Mouse (Mus musculus): ENCODE results near the gene Kat6b. TPM values are rescaled to one million over a fixed set of nuclear protein-coding genes. Genes with fewer than 3 reads are reported as not detected.

Gene Kat6b
- polyA plus RNA-seq, 1 experiment from 2014 or later: 1.5 TPM

- Histone ChIP-seq H3K27me3 (no peaks in the 10 kb centered on the region), H3K36me3 (replicated peaks) (no peaks in the 10 kb centered on the region), H3K4me1 (replicated peaks) (peaks cover 36% of the 10 kb centered on the region), H3K9me3 (replicated peaks) (no peaks in the 10 kb centered on the region), H3K4me3 (replicated peaks) (no peak overlapping the region), H3K4me2 (peak overlapping the region; percentile 39; the same call in 1 of the 2 replicates), H3K27ac (replicated peaks) (no peak overlapping the region), H3K9ac (no peak overlapping the region)
- ATAC-seq (ENCODE audit: insufficient read depth): no peak
- WGBS (ENCODE audit: insufficient replicate concordance): 62% methylated on average over 5 of the region's 5 CpGs
These were observed 118.9 kb downstream of the Kat6b start for GRCm38 (mm10) chr14:21600174-21600566.

- peaks cover 36% of the 10 kb centered on the region for H3K4me1 ChIP-seq (replicated peaks)
- no peaks in the 10 kb centered on the region for H3K27me3 ChIP-seq
- no peak overlapping the region for H3K9ac ChIP-seq
- WGBS (ENCODE audit: insufficient replicate concordance): 33% methylated on average over 1 of the region's 1 CpGs
- H3K4me3 ChIP-seq (replicated peaks): no peak overlapping the region
- no peak overlapping the region for H3K27ac ChIP-seq (replicated peaks)
- peak overlapping the region; percentile 39 for H3K4me2 ChIP-seq
- ATAC-seq (ENCODE audit: insufficient read depth): peak; percentile 75
- H3K9me3 ChIP-seq (replicated peaks): no peaks in the 10 kb centered on the region
- no peaks in the 10 kb centered on the region for H3K36me3 ChIP-seq (replicated peaks)
These were observed 119.4 kb downstream of the Kat6b start for GRCm38 (mm10) chr14:21600628-21601027.

- Histone ChIP-seq H3K4me2 (no peak overlapping the region), H3K27ac (replicated peaks) (no peak overlapping the region), H3K36me3 (replicated peaks) (no peaks in the 10 kb centered on the region), H3K9ac (no peak overlapping the region), H3K27me3 (no peaks in the 10 kb centered on the region), H3K4me3 (replicated peaks) (no peak overlapping the region), H3K9me3 (replicated peaks) (no peaks in the 10 kb centered on the region), H3K4me1 (replicated peaks) (peaks cover 36% of the 10 kb centered on the region)
- 82% methylated on average over 12 of the region's 12 CpGs for WGBS (ENCODE audit: insufficient replicate concordance)
- no peak for ATAC-seq (ENCODE audit: insufficient read depth)
These were observed 120.9 kb downstream of the Kat6b start for GRCm38 (mm10) chr14:21602166-21602565.

GRCm38 (mm10) chr14:21602937-21603336 is 121.7 kb downstream of the Kat6b start:
- no peaks in the 10 kb centered on the region for H3K27me3 ChIP-seq
- no peak overlapping the region for H3K9ac ChIP-seq
- no peak overlapping the region for H3K4me2 ChIP-seq
- no peak overlapping the region for H3K27ac ChIP-seq (replicated peaks)
- no peaks in the 10 kb centered on the region for H3K36me3 ChIP-seq (replicated peaks)
- 13% methylated on average over 4 of the region's 4 CpGs for WGBS (ENCODE audit: insufficient replicate concordance)
- peaks cover 36% of the 10 kb centered on the region for H3K4me1 ChIP-seq (replicated peaks)
- no peaks in the 10 kb centered on the region for H3K9me3 ChIP-seq (replicated peaks)
- H3K4me3 ChIP-seq (replicated peaks): no peak overlapping the region
- peak; percentile 60 for ATAC-seq (ENCODE audit: insufficient read depth)

GRCm38 (mm10) chr14:21607686-21608085 is 126.5 kb downstream of the Kat6b start:
- Histone ChIP-seq H3K4me3 (replicated peaks) (no peak overlapping the region), H3K9ac (no peak overlapping the region), H3K4me2 (no peak overlapping the region), H3K9me3 (replicated peaks) (no peaks in the 10 kb centered on the region), H3K27me3 (no peaks in the 10 kb centered on the region), H3K36me3 (replicated peaks) (no peaks in the 10 kb centered on the region), H3K27ac (replicated peaks) (no peak overlapping the region), H3K4me1 (replicated peaks) (peaks cover 9% of the 10 kb centered on the region)
- WGBS (ENCODE audit: insufficient replicate concordance): 65% methylated on average over 4 of the region's 4 CpGs
- ATAC-seq (ENCODE audit: insufficient read depth): no peak

GRCm38 (mm10) chr14:21608886-21609285 is 127.7 kb downstream of the Kat6b start:
- H3K9ac ChIP-seq: no peak overlapping the region
- no peak overlapping the region for H3K4me2 ChIP-seq
- H3K36me3 ChIP-seq (replicated peaks): no peaks in the 10 kb centered on the region
- no peak overlapping the region for H3K27ac ChIP-seq (replicated peaks)
- H3K4me3 ChIP-seq (replicated peaks): no peak overlapping the region
- WGBS (ENCODE audit: insufficient replicate concordance): 61% methylated on average over 4 of the region's 4 CpGs
- no peaks in the 10 kb centered on the region for H3K9me3 ChIP-seq (replicated peaks)
- H3K4me1 ChIP-seq (replicated peaks): no peaks in the 10 kb centered on the region
- no peaks in the 10 kb centered on the region for H3K27me3 ChIP-seq
- no peak for ATAC-seq (ENCODE audit: insufficient read depth)

- Histone ChIP-seq H3K4me2 (no peak overlapping the region), H3K4me1 (replicated peaks) (0 out of 2 replicates have a peak, but pooled peaks cover 5% of the 10 kb centered on the region), H3K36me3 (replicated peaks) (no peaks in the 10 kb centered on the region), H3K4me3 (replicated peaks) (no peak overlapping the region), H3K27ac (replicated peaks) (no peak overlapping the region), H3K9me3 (replicated peaks) (no peaks in the 10 kb centered on the region), H3K9ac (no peak overlapping the region), H3K27me3 (no peaks in the 10 kb centered on the region)
- ATAC-seq (ENCODE audit: insufficient read depth): no peak
- 11% methylated on average over 3 of the region's 3 CpGs for WGBS (ENCODE audit: insufficient replicate concordance)
These were observed 129.0 kb downstream of the Kat6b start for GRCm38 (mm10) chr14:21610224-21610623.

- no peak overlapping the region for H3K4me3 ChIP-seq (replicated peaks)
- H3K4me1 ChIP-seq (replicated peaks): 0 out of 2 replicates have a peak, but pooled peaks cover 5% of the 10 kb centered on the region
- H3K4me2 ChIP-seq: no peak overlapping the region
- no peak overlapping the region for H3K9ac ChIP-seq
- ATAC-seq (ENCODE audit: insufficient read depth): no peak
- WGBS (ENCODE audit: insufficient replicate concordance): 76% methylated on average over 6 of the region's 6 CpGs
- H3K27ac ChIP-seq (replicated peaks): no peak overlapping the region
- no peaks in the 10 kb centered on the region for H3K36me3 ChIP-seq (replicated peaks)
- H3K27me3 ChIP-seq: no peaks in the 10 kb centered on the region
- no peaks in the 10 kb centered on the region for H3K9me3 ChIP-seq (replicated peaks)
These were observed 131.8 kb downstream of the Kat6b start for GRCm38 (mm10) chr14:21613031-21613430.

- ATAC-seq (ENCODE audit: insufficient read depth): no peak
- H3K4me3 ChIP-seq (replicated peaks): no peak overlapping the region
- 70% methylated on average over 5 of the region's 5 CpGs for WGBS (ENCODE audit: insufficient replicate concordance)
- no peak overlapping the region for H3K27ac ChIP-seq (replicated peaks)
- H3K4me1 ChIP-seq (replicated peaks): 0 out of 2 replicates have a peak, but pooled peaks cover 5% of the 10 kb centered on the region
- no peaks in the 10 kb centered on the region for H3K9me3 ChIP-seq (replicated peaks)
- H3K9ac ChIP-seq: no peak overlapping the region
- no peaks in the 10 kb centered on the region for H3K27me3 ChIP-seq
- H3K4me2 ChIP-seq: no peak overlapping the region
- no peaks in the 10 kb centered on the region for H3K36me3 ChIP-seq (replicated peaks)
These were observed 132.9 kb downstream of the Kat6b start for GRCm38 (mm10) chr14:21614103-21614502.

- WGBS (ENCODE audit: insufficient replicate concordance): 41% methylated on average over 2 of the region's 2 CpGs
These were observed 134.6 kb downstream of the Kat6b start for GRCm38 (mm10) chr14:21615853-21616252.

GRCm38 (mm10) chr14:21617221-21617980 is 136.2 kb downstream of the Kat6b start:
- H3K27ac ChIP-seq (replicated peaks): no peak overlapping the region
- 0 out of 2 replicates have a peak, but pooled peaks cover 5% of the 10 kb centered on the region for H3K4me1 ChIP-seq (replicated peaks)
- H3K4me2 ChIP-seq: no peak overlapping the region
- no peaks in the 10 kb centered on the region for H3K36me3 ChIP-seq (replicated peaks)
- no peaks in the 10 kb centered on the region for H3K9me3 ChIP-seq (replicated peaks)
- no peak overlapping the region for H3K4me3 ChIP-seq (replicated peaks)
- ATAC-seq (ENCODE audit: insufficient read depth): no peak
- no peak overlapping the region for H3K9ac ChIP-seq
- 39% methylated on average over 4 of the region's 4 CpGs for WGBS (ENCODE audit: insufficient replicate concordance)
- no peaks in the 10 kb centered on the region for H3K27me3 ChIP-seq

More at GRCm38 (mm10) chr14:21615853-21616252, 134.6 kb downstream of the Kat6b start:
- Histone ChIP-seq H3K27ac (replicated peaks) (no peak overlapping the region), H3K4me3 (replicated peaks) (no peak overlapping the region), H3K9ac (no peak overlapping the region), H3K4me2 (no peak overlapping the region), H3K9me3 (replicated peaks) (no peaks in the 10 kb centered on the region), H3K4me1 (replicated peaks) (0 out of 2 replicates have a peak, but pooled peaks cover 5% of the 10 kb centered on the region), H3K36me3 (replicated peaks) (no peaks in the 10 kb centered on the region), H3K27me3 (no peaks in the 10 kb centered on the region)
- no peak for ATAC-seq (ENCODE audit: insufficient read depth)

All from liver, embryonic 15.5 days (tissue).